Mouse (Mus musculus) cerebellum, postnatal 10 days (tissue): ENCODE measurements around the gene Ilf2.

Source experiments
- DNase-seq, 2 experiments: peaks; one replicate each; pipeline ENCODE4 v3.0.0; 2021; ENCODE audit warnings: mixed read lengths in 2 of 2

Gene Ilf2

GRCm38 (mm10) chr3:90464552-90465080 lies 11.3 kb upstream of the Ilf2 start:
- DNase-seq: peak; percentile 23 to 26

- DNase-seq: peak in 1 of 2 experiments; percentile 38
Measured at GRCm38 (mm10) chr3:90465081-90465685, 10.7 kb upstream of the Ilf2 start.

- DNase-seq: peak; percentile 61 to 62
Measured at GRCm38 (mm10) chr3:90465686-90466310, 10.1 kb upstream of the Ilf2 start, which contains the start of gene Npr1. Npr1 (minus strand) TSS chr3:90465866.

- DNase-seq: peak; percentile 76 to 79
Measured at GRCm38 (mm10) chr3:90466311-90466766, 9.6 kb upstream of the Ilf2 start.

GRCm38 (mm10) chr3:90467618-90468300 lies 8.2 kb upstream of the Ilf2 start:
- no peak for DNase-seq

- DNase-seq: peak; percentile 72 to 75
Measured at GRCm38 (mm10) chr3:90472213-90472612, 3.7 kb upstream of the Ilf2 start.

GRCm38 (mm10) chr3:90475151-90475830 lies 635 bp upstream of the Ilf2 start:
- DNase-seq: peak in 1 of 2 experiments; percentile 20

- no peak for DNase-seq
Measured at GRCm38 (mm10) chr3:90486998-90487397, 11.1 kb downstream of the Ilf2 start.

- no peak for DNase-seq
Measured at GRCm38 (mm10) chr3:90488576-90488975, 12.7 kb downstream of the Ilf2 start.

- peak; percentile 97 for DNase-seq
Measured at GRCm38 (mm10) chr3:90490696-90491256, 14.8 kb downstream of the Ilf2 start, which contains the start of gene Snapin. Snapin (minus strand) TSS chr3:90491033.

- DNase-seq: peak; percentile 55 to 57
Measured at GRCm38 (mm10) chr3:90491350-90491749, 15.4 kb downstream of the Ilf2 start.

GRCm38 (mm10) chr3:90493831-90494540 lies 18.1 kb downstream of the Ilf2 start:
- peak; percentile 46 for DNase-seq

GRCm38 (mm10) chr3:90495850-90496525 lies 20.1 kb downstream of the Ilf2 start:
- no peak for DNase-seq

- no peak for DNase-seq
Measured at GRCm38 (mm10) chr3:90497597-90497996, 21.7 kb downstream of the Ilf2 start.

GRCm38 (mm10) chr3:90503444-90503843 lies 27.5 kb downstream of the Ilf2 start:
- no peak for DNase-seq

- no peak for DNase-seq
Measured at GRCm38 (mm10) chr3:90505216-90505615, 29.3 kb downstream of the Ilf2 start.

- no peak for DNase-seq
Measured at GRCm38 (mm10) chr3:90506362-90506761, 30.4 kb downstream of the Ilf2 start.

- DNase-seq: peak in 1 of 2 experiments; percentile 28
Measured at GRCm38 (mm10) chr3:90508287-90508949, 32.5 kb downstream of the Ilf2 start.

- DNase-seq: peak; percentile 100
Measured at GRCm38 (mm10) chr3:90508950-90509746, 33.2 kb downstream of the Ilf2 start, which contains the start of gene Chtop. Chtop (minus strand) TSS chr3:90509498.

- DNase-seq: no peak
Measured at GRCm38 (mm10) chr3:90509747-90510123, 33.8 kb downstream of the Ilf2 start.
